Mouse (Mus musculus) cerebellum, adult 18-20 months (tissue): ENCODE results near the gene Carns1.
"Not testable (repeated sequence)": the region's sequence is repeated elsewhere in the genome, so short reads cannot be mapped to it uniquely, and the experiment has no call there.

Experiments used
- DNase-seq, 2 experiments: peaks; one replicate each; pipeline ENCODE4 v3.0.0; 2021

Carns1 gene

DNA sequence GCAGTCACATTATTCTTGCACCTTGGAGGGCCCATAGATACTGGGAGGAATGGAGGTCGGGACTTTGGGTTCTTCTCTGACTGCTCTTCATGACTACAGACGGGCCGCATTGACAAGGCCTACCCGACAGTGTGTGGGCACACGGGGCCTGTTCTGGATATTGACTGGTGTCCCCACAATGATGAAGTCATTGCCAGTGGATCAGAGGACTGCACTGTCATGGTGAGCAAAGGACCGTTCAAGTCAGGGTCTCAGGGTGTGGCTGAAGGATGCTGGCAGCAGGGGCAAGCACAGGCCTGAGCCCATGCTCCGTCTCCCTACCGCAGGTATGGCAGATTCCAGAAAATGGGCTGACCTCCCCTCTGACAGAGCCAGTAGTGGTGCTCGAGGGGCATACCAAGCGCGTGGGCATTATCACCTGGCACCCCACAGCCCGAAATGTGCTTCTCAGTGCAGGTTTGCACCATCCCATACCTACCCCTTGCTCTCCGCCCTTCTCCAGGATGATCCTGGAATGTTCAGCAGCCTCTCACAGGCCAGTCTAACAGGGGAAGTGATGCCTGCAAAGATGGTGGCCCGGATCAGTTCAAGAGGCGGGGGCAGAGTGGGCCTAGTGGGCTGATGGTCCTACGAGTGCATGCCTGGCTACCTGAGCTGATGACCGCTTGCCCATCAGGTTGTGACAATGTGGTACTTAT, 25.4 kb downstream of the Carns1 start:
- no peak for DNase-seq

DNA sequence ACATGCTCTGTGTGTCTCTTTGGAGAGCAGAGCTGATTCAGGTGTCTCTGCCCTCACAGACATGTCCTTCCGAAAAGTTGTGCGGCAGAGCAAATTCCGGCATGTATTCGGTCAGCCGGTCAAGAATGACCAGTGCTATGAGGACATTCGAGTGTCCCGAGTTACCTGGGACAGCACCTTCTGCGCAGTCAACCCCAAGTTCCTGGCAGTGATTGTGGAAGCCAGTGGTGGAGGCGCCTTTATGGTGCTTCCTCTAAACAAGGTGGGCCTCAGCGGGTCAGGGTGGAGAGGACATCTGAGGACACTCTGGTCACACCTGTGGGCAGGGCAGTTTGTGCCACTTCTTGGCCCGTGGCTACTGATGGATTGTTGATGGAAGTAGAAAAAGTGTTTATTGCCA, 26.0 kb downstream of the Carns1 start:
- no peak for DNase-seq

DNA sequence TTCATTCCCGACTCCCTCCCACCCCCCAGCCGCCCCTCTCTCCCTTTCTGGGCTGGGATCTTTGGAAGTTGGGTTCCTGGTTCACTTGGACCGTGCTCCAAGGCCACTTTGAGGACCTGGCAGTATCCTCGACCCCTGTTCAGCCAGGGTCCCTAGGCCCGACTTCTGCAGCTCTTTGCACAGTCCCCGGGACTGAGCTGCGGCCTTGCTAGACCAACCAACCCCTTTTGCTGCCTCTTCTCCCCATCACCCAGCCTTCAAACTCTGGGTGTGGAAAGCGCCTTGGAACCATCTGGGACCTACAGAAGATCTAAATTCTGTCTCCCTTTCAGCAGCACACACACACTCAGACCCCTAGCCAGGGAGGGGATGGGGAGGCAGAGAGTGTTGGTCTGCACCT, 26.5 kb downstream of the Carns1 start:
- DNase-seq: no peak

DNA sequence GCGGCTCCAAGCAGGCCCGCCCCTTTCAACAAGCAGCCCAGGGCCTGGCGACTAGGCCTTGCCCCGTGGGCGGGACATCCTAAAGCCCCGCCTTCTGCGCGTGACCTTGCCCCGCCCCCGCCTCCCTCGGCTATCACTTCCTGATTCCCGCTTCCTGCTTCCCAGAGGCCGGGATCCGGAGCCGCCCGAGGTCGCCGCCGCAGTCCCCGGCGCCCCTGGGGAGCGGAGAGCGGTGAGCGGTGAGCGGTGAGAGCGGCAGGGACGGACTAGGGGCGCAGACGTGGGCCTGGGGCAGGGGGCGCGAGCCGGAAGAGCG, 26.8 kb downstream of the Carns1 start, which contains the start of gene Coro1b:
Gene Coro1b, plus strand, starts transcription at position 129 of the 316 bp plus-strand sequence.
- DNase-seq: peak; percentile 97

DNA sequence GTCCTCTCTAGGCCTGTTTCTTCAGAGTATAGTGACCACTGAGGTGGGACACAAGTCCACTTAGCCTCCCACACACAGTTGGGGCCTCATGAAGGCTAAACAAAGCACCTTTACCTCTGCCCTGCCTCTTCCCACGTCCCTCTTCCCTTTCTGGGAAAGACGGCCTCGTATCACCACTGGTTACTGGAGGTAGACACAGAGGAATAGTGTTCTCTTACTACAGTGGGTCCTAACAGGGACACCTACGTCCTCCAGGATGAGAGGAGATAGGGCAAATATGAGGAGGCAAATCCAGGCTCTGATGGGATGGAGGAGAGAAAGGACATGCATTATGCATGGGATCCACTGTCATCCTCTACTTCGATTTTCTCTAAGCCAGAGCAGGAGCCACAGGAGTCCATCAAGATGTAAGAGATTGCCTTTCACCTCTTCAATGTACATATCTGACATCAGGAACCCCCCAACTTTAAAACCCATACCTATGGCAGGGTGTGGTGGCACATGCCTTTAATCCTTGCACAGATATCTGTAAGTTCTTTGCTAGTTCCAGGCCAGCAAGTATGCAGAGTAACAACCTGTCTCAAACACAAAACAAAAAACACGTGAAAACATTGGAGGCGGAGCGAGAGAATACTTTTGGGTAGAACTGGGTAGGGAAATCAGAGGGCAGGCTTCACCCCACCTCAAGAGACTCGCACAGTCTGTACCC, 27.3 kb downstream of the Carns1 start:
- DNase-seq: no peak

DNA sequence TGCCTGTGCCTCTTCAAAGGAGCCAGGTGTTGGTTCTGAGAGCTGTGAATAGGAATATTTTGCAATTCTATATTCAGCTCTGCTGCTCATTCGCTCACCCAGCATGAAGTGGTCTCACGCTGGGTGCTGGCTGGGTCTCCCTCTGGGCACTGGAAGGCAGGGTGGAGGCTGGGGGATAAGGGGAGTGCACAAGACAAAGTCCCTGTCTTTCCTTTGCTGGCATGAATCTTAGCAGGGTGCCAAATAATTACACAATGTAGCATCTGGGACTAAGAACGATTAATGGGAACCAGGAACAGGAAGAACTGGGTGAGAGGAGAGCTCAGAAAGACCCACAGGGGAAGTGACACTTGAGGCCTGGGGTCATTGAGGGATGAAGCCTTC, 28.3 kb downstream of the Carns1 start:
- no peak for DNase-seq

DNA sequence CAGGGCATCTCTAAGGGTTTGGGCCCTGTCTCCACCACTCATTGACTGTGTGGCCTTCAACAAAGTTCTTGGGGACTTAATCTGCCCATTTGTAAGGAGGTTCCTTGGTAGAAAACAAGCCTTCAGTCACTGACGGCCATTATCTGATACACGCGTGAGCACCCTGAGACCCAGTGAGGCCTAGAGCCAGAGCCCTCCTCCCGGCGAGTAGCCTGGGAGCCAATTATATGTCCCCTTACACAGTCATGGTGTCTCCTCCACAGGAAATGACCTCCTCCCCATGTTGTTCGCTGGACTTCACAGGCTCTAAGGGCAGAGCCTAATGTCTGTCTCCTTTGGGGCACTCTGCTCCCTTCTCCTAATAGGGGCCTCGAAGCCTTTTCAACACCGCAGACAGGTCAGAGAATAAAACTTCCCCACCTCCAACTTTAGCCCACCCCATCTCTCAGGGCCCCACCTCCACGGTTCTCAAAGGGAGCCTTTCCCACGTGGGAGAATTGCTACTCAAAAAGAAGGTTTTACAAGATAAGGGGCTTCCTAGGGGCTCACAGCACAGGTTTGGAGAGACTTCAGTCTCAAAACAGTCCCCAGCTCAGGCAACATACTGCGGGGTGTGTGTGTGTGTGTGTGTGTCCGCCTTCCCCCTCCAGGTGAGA, 28.8 kb downstream of the Carns1 start:
- no peak for DNase-seq

DNA sequence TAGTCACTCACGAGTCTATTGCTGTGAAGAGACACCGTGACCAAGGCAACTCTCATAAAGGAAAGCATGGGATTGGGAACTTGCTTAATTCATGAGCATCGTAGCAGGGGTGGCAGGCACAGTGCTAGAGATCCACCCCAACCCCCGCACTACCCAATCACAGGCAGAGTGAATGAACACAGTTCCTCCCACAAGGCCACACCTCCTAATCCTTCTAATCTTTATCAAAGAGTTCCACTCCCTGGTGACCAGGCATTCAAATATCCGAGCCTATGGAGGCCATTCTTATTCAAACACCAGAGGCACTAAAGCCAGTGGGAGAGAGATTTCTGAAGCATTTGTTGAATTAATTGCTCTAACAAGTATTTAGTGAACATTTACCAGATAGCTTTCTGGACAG, 29.3 kb downstream of the Carns1 start:
- no peak for DNase-seq

DNA sequence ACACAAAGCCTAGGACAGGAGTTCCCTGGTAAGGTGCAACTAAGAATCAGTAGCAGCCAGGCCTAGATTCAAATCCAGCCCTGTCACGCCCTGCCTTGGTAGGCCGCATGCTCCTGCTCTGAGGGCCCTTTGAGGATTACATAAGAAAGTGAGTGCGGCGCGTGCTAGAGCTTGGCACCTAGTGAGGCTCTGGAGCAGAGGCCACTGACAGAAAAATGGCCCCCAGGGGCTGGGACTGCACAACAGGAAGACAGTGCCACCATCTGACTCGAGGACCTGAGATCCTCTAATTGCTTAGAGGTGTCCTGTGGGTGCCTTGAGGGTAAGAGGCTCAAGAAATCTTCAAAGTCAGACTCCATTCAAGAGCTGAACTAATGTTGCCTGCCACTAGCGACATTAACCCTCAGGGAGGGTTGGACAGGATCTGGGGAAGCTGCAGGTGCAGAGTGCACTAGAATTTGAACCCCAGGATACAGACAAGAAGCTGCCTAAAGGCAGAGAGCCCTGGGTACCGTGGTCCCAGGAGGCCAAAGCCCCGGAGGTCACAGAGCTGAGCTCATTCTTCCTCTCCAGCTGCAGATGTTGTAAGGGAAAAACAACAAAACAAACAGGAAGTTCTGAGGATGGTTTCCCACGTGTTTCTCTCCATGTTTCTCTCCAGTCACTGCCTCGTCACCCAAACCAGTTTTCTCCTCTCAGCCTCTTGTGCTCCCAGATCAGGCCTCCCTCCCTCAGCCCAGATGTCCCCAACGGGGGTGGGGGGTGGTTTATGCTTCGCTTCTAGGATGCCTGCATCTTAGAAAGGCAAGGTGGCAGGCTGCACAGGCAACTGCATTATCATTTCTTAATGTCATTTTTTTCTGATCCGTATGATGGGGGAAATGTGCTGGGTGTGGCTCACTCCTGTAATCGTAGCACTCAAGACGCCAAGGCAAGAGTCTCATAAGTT, 30.5 kb downstream of the Carns1 start:
- DNase-seq: no peak

DNA sequence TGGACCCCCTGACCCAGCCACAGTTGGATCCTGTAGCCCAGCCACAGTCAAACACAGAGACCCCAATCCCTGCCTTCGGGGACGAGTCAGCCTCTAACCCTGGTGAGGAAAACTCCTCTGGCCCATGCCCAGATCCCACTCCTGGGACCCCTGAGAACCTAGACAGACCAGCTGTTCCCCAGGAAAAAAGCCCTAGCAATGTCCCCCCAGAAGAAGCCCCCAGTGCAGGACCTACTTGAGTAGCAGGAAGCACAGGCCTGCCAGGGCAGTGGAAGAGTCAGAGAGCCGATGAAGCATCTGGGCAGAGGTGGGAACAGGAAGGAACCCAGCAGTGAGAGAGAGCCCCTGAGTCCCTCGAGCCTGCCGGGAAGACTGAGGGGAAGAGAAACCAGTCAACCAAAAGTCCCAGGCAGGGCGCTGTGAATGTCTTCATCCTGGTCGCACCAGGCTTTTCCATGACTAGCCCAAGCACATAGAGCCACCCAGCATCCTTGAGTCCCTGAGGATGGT, 31.5 kb downstream of the Carns1 start, which contains the start of gene Cabp4:
Gene Cabp4, minus strand, starts transcription at position 275 of the 510 bp plus-strand sequence.
- no peak for DNase-seq

DNA sequence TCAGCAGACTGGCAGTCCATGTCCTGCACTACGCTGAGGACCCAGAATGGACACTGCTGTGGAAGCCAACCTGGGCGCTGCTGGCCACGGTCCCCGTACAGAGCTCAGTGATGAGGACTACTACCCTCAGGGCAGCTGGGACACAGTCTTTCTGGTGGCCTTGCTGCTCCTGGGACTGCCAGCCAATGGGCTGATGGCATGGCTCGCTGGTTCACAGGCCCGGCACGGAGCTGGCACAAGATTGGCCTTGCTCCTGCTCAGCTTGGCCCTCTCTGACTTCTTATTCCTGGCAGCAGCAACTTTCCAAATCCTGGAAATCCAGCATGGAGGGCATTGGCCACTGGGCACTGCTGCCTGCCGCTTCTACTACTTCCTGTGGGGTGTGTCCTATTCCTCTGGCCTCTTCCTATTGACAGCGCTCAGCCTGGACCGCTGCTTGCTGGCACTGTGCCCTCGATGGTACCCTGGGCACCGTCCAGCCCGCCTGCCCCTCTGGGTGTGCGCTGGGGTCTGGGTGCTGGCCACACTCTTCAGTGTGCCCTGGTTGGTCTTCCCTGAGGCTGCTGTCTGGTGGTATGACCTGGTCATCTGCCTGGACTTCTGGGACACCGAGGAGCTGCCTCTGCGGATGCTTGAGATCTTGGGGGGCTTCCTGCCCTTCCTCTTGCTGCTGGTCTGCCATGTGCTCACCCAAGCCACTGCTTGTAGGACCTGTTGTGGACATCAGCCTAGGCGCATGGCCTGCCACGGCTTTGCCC, 32.7 kb downstream of the Carns1 start:
- DNase-seq: no peak

DNA sequence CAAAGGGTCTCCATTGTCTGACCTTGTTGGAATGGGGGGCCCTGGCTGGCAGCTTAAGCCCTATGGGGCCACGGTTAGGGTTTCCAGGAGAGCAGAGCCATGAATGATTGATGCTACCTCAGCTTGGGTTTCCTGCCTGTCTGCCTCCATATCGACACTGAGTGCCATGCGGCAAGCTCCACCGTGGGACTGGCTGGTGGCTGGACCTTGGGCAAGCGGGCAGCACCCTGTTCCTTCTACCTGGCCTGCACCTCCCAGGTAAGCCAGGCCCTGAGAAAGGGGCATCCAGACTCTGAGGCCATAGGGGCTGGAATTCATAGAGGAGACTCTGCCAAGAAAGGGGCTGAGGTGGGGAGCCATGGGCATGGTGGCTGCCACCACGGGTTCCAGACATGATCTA, 35.1 kb downstream of the Carns1 start:
- DNase-seq: no peak

DNA sequence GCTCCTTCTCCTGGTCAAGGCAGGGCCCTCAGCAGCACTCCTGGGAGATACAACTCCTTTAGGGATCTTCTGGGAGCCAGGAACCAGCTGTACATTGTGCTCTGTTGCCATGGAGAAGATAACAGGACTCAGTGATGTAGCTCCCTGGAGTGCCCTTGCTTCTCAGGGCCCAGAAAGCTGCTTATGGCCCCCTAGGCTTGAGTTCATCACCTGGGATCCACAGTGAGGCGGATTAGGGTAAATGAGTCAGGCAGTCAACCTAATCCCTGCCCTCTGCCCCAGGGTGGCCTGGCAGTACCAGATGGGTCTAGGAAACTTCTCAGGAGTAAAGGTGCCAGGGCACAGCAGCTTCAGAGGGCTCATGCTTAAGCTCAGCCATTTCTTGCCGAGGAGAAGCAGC, 35.8 kb downstream of the Carns1 start, which contains the start of gene Gpr152:
Gene Gpr152, plus strand, starts transcription at position 342 of the 400 bp plus-strand sequence.
- DNase-seq: no peak

DNA sequence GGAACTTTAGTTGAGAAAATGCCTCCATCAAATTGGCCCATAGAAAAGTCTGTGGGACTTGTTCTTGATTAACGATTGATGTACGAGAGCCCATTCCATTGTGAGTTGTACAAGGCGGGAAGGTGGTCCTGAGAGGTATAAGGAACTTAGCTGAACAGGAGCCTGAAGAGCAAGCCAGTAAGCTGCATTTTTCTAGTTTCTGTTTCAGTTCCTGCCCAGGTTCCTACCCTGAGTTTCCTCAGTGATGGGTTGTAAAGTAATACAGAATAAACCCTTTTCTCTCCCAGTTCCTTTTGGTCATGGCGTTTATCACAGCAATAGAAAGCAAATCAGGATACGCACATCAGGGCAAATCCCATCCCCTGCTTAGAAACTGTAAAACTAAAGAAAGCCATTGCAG, 37.4 kb downstream of the Carns1 start:
- DNase-seq: no peak

DNA sequence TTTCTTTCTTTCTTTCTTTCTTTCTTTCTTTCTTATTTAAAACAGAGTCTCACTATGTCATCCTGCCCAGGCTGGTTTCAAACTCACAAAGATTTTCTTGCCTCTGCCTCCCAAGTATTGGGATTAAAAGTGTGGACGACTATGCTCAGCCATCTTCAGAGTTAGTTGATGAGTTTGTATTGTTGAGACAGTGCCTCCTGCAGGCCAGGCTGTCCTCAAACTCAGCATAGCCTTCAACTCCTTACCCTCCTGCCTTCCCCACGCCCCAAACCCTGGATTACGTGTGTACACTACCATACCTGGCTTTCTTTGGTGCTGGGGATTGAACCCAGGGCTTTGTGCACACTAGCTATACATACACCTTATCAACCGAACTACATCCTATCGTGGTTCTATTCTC, 38.8 kb downstream of the Carns1 start:
- no peak for DNase-seq

DNA sequence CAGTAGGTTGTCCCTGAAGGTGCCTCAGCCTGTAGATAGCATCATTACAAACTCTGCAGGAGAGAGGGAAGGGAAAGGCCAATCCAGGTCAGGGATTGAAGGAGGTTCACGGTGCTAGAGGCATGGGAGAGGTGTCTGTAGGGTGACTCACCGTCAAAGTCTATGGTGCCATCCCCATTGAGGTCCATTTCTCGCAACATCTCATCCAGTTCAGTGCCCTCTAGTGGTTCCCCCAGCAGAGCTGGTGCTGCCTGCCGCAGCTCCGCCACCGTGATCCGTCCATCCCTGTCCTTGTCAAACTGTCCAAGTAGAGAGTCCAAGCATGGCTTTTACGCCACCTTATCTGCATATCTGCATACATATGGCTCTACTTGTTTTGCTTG, 39.3 kb downstream of the Carns1 start:
- DNase-seq: not testable (repeated sequence)

DNA sequence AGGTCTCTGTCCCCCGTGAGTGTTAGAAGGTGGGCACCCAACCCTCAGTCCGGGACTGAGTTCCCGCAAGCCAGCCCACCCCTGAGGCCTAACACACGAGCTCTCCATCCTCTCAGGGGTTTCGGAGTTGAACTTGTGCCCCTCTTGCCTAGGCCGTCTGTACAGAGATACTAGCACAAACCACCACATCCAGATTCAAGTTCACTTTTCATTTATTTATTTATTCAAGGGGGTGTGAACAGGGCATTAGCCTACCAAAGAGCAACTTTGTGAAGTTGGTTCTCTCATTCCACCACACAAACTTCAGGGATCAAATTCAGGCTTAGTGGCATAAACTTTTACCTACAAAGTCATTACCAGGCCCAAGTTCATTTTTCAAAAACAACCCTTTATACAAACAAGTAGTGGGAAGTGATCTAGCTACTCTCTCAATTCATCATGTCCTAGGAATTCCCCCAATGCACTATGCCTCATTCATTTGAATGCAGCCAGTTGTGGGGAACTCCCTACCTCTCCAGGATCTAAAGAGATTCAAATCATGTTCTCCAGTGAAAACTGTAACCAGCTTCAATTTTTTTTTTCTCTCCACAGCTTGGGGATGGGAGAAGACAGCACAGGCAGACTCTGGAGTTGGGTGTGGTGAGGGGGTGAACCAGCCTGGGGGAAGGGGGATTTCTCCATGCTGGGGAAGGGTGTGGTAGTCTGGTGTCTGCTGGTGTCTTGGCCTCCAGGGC, 39.9 kb downstream of the Carns1 start:
- not testable (repeated sequence) for DNase-seq

DNA sequence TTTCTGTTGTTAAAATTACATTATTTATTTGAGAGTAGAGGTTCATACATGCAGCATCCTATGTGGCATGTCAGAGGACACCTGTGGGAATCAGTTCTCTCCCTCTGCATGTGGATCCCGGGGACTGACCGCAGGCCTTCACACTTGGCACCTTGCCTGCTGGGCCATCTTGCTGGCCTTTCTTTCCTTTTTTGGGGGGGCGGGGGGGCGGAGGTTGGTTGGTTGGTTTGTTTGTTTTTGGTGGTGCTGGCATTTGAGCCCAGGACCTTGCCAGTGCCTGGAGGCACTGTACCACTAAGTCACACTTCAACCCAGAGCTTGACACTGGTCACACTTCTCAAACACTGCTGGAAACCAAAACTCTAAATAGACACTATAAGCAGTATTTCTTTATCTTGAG, 40.9 kb downstream of the Carns1 start:
- DNase-seq: no peak

DNA sequence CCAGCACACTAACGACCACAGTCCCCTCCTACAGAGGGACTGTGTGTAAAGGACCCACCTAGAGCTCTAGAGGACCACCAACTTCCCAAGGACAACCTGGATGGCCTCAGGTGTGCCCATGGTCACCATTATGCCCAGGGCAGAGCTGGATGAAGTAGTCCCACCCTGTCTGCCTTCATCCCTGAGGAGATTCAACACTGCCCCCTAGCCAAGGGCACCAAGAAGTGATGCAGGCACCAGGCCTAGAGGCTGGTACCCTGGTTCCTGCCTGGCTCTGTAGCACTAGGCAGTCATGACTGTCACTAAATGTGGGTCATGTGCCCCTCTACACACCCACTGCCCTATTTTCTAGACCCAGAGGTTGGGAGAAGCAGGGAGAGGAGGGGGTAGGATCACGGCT, 43.5 kb downstream of the Carns1 start:
- no peak for DNase-seq

DNA sequence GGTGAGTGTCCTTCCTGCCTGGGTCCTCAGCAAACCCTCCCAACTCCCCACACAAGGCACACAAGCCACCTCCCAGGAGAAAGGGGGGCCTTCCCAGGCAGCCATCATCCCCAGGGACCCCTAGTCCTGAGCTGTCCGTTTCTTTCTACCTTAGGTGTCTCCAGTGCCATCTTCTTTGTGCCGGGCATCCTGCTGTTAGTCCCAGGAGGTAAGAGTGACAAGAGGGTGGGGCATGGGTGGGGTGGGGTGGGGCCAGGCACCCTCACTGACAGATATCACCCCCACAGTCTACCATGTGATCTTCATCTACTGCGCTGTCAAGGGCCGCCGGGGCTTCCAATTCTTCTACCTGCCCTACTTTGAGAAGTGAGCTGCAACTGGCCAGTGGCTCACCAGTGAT, 44.2 kb downstream of the Carns1 start:
- DNase-seq: no peak

DNA sequence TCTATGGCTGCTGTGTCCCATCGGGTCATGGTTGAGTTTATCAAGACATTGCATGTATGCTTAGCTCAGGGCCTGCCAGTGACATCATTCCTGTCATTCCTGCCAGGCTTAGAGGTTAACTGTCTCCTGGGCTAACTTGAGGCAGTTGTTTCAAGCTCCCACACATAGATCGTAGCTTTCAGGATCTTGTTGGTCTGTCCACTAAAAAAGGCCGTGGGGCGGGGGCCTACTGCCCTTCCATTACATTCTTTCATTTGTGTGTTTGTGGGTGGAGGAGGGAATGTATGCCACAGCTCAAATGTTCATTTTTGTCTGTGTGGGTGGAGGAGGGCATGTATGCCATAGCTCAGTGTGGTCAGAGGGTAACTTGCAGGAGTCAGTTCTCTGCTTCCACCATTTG, 45.2 kb downstream of the Carns1 start:
- no peak for DNase-seq
